Mouse (Mus musculus): Measurements from ENCODE around the gene Notch2. TPM values are rescaled to one million over a fixed set of nuclear protein-coding genes. Genes with fewer than 3 reads are reported as not detected.

Notch2 gene
- total RNA-seq (2021), result 10 to 100 TPM; 13.0 to 15.7 TPM
- long read RNA-seq, experiment 1, partial matches to known transcripts, result 1 of 1 reads
- long read RNA-seq, experiment 1, other reads (novel, unspliced or antisense), result 0 of 1 reads
- long read RNA-seq, experiment 2, result 0 reads

DNA sequence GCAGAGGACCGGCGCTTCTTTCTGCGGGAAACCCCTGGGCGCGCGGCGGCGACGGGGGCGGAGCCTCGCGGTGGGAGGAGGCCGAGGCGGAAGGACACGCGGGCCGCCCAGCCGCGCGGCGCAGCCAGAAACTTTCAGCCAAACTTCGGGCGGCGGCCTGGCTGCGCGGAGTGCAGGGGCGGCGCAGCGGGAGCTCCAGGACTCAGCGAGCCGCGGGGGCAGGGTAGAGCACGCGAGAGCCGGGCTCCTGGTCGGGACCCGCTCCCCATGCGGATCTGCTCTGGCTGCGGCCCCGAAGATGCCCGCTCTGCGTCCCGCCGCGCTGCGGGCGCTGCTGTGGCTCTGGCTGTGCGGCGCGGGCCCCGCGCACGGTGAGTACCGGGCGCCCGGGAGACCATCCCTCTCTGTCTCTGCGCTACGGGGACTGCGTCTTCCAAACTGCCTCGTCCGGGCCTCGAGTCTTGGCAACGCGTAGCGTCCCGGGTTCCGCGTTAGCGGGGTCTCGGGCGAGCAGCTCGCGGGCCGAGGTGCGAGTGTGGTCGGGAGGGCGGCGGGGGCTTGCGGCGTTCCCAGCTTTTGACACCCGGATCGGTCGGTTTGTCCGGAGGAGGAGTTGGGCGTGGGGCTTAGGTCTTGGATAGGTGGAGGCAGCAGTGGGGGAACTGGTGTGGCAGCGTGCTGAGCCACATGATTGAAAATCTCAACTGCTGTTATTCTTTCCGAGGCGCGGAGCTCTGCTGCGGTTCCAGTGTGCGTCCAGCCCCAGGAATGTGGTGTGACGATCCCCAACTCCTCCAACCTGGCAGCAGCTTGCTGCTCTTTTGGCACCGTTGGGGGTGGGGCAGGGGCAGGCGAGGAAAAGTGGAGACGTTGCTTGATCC, at the start of gene Notch2:
Gene Notch2, plus strand, starts transcription at position 127 of the 881 bp plus-strand sequence.
- peak; percentile 86 to 92 for DNase-seq (ENCODE audit: low spot score in 2 of 2)

GRCm38 (mm10) chr3:97964878-97965353, 48.4 kb upstream of the Notch2 start:
- DNase-seq (ENCODE audit: low spot score in 2 of 2), result no peak

DNA sequence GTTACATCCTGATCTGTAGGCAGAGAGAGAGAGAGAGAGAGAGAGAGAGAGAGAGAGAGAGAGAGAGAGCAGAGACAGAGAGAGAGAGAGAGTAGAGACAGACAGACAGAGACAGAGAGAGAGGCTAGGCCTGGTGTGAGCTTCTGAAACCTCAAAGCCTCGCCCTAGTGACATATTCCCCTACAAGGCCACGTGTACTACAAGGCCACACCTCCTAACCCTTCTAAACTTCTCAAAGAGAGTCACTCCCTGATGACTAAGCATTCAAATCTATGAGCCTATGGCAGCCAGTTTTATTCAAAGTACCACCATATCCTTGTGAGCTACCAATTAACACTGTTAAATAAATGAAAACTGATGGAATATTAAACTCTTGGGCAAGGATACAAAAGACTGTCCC, 45.7 kb upstream of the Notch2 start:
- DNase-seq (ENCODE audit: low spot score in 2 of 2), result no peak

GRCm38 (mm10) chr3:97968191-97968590, 45.1 kb upstream of the Notch2 start:
- DNase-seq (ENCODE audit: low spot score in 2 of 2), result no peak

DNA sequence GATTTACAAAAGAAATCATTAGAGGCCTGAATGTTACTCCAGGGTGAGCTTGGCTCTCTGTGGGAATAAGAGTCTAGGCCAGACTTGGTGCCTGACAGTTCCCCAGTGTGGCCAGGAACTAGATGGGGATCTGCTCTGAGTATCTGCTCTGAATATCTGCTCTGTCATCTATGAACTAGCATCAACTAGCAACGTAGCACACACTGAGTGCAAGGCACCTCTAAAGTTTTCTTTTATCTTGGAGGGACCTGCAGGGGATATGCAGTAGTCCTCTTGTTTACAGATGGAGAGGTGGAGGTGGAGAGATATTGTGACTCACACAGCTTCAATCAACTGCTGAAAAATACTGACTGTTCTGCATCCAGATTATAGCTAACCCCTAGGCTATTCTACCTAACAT, 44.3 kb upstream of the Notch2 start:
- DNase-seq (ENCODE audit: low spot score in 2 of 2), result no peak

- no peak for DNase-seq (ENCODE audit: low spot score in 2 of 2)
Measured at GRCm38 (mm10) chr3:97971117-97971516, 42.2 kb upstream of the Notch2 start.

DNA sequence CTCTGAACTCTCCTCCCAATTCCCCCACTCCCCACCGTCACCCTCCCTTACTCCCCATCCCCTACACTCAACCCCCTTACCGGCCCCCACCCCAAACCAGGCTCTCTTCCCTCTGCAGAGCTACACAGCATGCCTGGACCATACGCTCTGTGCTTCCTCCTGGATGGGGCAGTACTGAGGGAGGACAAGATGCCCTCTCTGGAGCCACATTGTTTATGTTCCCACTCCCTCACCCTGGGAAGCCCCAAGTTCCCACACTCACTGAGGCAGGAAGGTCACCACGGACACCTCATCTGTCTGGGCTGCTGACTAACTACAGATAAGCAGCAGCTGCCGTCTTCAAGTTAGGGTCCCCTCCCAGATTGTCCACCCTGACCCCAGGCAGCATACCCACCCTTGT, 41.1 kb upstream of the Notch2 start:
- DNase-seq (ENCODE audit: low spot score in 2 of 2), result no peak

DNA sequence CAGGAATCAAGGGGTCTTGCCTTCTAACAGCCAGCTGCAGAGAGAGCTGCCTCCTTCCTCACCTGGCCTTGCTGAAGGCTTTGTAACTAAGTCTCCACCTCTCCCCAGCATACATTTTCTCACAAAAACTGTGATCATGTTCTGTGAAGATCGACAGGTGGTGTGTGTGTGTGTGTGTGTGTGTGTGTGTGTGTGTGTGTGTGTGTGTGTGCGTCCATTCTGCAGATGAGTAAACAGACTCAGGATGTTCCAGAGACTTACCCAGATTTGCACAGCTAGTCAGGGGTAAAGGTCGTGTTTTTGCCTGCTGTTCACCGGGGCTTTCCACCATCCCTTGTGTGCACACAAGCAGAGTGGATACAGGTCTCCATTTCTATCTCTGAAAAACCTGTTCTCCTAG, 40.6 kb upstream of the Notch2 start:
- DNase-seq (ENCODE audit: low spot score in 2 of 2), result no peak

DNA sequence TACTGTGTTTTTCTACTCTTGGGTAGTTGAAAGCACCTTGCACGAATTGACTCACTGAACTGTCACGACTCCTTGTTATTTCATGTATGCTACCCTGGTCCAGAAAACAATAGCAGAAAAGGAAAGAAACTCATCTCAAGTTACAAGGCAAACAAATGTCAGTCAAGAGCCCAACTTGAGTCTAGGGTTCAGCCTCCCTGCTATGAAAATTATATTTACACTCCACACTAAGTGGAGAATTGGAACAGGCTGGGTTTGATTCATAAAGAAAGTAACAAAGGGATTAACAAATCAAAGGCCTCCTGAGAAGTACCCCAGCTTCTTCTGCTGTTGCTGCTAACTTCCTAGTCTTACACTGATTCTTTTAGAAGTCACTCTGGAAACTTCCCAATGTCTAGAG, 40.0 kb upstream of the Notch2 start:
- no peak for DNase-seq (ENCODE audit: low spot score in 2 of 2)

DNA sequence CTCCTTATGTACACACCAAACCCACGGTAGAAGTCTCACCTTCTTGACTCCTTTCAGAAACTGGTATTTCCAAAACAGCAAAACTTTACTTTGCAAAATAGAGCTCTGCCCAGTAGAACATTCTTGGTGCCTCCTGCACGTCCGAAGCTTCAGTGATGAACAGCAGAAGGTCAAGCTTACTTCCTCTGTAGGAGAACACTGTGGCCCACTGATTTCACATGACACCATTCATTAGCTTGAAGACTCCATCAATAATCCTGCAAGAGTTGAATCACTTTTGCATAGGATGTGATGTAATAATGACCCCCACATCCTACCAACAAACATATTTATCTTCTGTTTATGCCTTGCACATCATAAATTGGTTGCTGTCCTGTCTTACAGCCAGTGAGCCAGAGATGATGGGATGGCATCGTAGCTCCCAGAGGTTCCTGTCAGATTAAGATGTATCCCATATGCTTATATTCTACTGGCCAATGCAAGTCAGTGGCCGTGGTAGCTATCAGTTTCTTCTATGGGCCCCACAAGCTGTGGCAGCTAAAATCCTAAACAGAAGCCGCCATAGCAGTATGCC, 39.0 kb upstream of the Notch2 start:
- DNase-seq (ENCODE audit: low spot score in 2 of 2), result no peak

GRCm38 (mm10) chr3:97976706-97977105, 36.6 kb upstream of the Notch2 start:
- DNase-seq (ENCODE audit: low spot score in 2 of 2), result no peak

DNA sequence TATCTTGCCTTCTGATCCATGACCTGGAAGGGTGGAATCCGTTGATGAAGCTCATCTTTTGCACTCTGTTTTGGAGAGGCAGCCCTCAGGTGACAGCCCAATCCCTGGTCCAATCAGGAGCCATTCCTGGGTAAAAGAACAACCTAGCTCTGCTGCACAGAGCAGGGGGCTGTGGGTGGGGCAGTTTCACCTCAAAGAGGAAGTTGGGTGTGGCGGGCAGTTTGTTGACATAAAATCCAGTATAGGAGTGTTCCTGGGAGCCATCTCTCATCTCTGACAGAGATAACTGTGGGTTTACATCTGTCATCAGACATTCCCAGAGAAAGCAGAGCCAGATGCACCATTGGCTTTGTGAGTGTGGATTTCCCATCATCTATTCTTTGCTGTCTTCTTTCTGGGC, 34.6 kb upstream of the Notch2 start:
- DNase-seq (ENCODE audit: low spot score in 2 of 2), result no peak

DNA sequence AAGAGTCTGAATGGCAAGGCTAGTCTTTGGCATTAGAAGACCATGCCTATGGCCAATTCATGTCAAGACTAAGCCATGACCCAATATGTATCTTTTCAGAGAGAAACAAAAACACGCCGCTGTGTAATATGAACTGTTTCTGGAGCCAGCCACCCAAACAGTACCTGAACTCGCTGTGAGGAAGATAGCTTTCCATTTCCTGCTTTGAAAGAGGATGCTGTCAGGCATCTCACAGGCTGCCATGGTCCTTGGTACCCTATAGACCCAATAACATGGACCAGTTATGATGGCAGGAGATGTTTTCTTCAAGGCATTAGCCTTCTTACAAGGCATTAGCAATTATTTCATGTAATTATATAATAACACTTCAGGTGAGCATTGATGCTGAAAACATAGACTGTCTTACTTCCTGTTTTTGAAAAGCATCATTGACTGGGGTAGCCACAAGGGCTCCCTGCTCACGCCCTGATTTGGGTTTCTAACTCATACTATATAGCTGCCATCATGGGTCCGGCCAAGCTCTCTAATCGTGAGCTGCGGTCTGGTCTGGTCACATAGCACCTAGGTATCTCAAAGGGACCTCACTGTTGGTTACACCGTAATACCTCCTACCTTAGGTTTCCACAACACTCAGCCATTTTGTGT, 32.5 kb upstream of the Notch2 start:
- DNase-seq (ENCODE audit: low spot score in 2 of 2), result no peak

DNA sequence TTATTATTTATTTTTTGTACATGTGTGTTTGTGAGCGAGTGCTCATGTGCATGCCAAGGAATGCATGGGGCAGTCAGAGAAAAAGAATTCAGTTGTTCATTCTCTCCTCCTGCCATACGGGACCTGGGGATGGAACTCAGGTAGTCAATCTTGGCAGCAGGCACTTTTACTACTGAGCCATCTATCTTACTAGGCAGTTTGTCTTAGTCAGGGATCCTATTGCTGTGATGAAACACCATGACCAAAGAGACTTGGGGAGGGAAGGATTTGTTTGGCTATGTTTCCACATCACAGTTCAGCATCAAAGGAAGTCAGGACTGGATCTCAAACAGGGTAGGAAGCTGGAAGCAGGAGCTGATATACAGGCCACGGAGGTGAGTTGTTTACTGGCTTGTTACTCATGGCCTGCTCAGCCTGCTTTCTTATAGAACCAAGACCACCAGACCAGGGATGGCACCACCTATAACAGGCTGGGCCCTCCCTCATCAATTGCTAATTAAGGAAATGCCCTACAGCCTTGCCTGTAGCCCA, 31.9 kb upstream of the Notch2 start:
- no peak for DNase-seq (ENCODE audit: low spot score in 2 of 2)

DNA sequence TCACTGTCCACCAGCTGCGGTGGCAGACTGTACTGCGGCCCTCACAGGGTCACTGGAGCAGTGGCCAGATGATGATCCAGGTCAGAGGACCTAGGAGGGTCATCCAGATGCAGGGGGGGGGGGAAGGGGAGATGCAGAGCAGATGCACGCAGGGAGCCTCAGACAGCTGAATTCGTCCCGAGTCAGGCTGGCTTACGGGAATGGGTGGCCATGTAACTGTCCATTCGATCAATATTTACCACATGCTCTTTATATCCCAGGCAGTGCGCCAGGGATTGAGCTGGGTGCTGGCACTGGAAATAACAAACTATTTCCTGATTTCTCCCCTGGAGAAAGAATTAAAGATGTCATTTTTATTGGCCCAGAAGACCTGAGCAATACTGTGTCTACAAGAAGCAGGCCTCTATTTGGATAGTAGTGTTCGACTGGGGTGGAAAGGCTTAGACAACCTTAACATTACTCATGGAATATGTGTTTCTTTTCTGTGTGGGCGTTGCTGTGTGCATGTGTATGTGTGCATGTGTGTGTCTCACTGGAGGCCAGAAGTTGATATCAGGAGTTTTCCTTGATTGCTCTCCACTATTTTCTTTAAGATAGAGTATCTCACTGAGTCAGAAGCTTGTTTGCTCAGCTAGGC, 28.3 kb upstream of the Notch2 start:
- DNase-seq (ENCODE audit: low spot score in 2 of 2), result no peak

- DNase-seq (ENCODE audit: low spot score in 2 of 2), result no peak
Measured at GRCm38 (mm10) chr3:97985691-97986090, 27.6 kb upstream of the Notch2 start.

- DNase-seq (ENCODE audit: low spot score in 2 of 2), result no peak
Measured at GRCm38 (mm10) chr3:97987153-97987552, 26.2 kb upstream of the Notch2 start.

- no peak for DNase-seq (ENCODE audit: low spot score in 2 of 2)
Measured at GRCm38 (mm10) chr3:97988756-97989155, 24.6 kb upstream of the Notch2 start.

DNA sequence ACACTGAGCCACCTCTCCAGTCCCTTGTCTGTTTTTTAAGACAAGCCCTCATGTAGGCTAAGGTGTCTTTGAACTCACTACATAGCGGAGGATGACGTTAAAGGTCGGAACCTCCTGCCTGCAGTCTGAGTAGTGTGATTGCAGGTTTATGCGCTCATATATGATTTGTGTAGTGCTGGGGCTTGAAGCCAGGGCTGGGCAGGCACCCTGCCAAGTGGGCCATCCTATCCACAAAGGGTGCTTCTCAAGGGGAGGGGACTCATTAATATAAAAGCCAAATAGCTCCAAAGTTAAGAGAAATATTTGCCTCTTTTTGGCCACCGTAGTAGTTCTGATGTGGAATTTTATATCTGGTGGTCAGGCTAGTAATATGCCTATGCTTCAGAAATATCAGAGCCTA, 22.8 kb upstream of the Notch2 start:
- no peak for DNase-seq (ENCODE audit: low spot score in 2 of 2)

GRCm38 (mm10) chr3:97992289-97992688, 21.0 kb upstream of the Notch2 start:
- DNase-seq (ENCODE audit: low spot score in 2 of 2), result no peak

DNA sequence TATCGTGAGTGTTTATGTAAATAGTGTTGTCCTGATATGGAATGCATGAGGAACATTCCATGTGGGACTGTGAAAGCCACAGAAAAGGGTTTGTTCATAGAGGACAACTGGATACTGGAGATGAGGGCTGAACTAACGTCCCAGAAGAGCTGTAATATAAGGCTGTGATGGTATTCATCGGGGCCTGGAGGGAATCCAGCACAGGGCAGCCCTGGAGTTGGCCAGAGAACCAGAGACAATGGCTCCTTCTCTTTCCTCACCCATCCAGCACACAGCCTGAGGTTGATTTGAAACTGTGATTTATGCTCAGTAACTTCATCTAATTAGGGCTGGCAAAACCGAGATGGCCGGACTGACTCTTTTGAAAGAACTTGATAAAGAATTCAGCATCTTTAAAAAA, 20.1 kb upstream of the Notch2 start:
- no peak for DNase-seq (ENCODE audit: low spot score in 2 of 2)

Data from left cerebral cortex, adult 18-20 months (tissue).